Mouse (Mus musculus) limb, embryonic 13.5 days (tissue): ENCODE data around the gene Map3k20. TPM values are rescaled to one million over a fixed set of nuclear protein-coding genes. Genes with fewer than 3 reads are reported as not detected.

ENCODE experiments used
- ATAC-seq: fragments of 200-750 bp; cut with Nextera tagmentation; 2 replicates; pipeline ENCODE4 v1.8.0; 2017; ENCODE audit warnings: low read depth, moderate number of reproducible peaks, moderate TSS enrichment; ENCODE audit not compliant: low FRiP score
- H3K27ac ChIP-seq: fragments of 300-500 bp; sonication (generic); 2 replicates; pipeline ENCODE4 v1.5.1; 2015; ENCODE audit warnings: inconsistent platforms, mild to moderate bottlenecking, moderate library complexity
- H3K27me3 ChIP-seq: fragments of 300-500 bp; sonication (generic); 2 replicates; pipeline ENCODE4 v1.6.1; 2015; ENCODE audit warnings: mild to moderate bottlenecking, inconsistent platforms
- H3K36me3 ChIP-seq: fragments of 300-500 bp; sonication (generic); 2 replicates; pipeline ENCODE4 v1.6.1; 2015; ENCODE audit warnings: inconsistent platforms, mild to moderate bottlenecking, moderate library complexity
- H3K4me1 ChIP-seq: fragments of 300-500 bp; sonication (generic); 2 replicates; pipeline ENCODE4 v1.6.1; 2015; ENCODE audit warnings: inconsistent platforms
- H3K4me2 ChIP-seq: fragments of 300-500 bp; sonication (generic); replicated peaks from 2 replicates; pipeline ENCODE4 v1.6.1; 2015; ENCODE audit warnings: inconsistent platforms, mild to moderate bottlenecking, moderate library complexity
- H3K4me3 ChIP-seq: fragments of 300-500 bp; sonication (generic); 2 replicates; pipeline ENCODE4 v1.5.1; 2015; ENCODE audit warnings: moderate library complexity, mild to moderate bottlenecking, inconsistent platforms
- H3K9ac ChIP-seq: fragments of 300-500 bp; sonication (generic); 2 replicates; pipeline ENCODE4 v1.6.1; 2015; ENCODE audit warnings: mild to moderate bottlenecking, inconsistent platforms
- H3K9me3 ChIP-seq: fragments of 300-500 bp; sonication (generic); 2 replicates; pipeline ENCODE4 v1.6.1; 2016; ENCODE audit warnings: inconsistent platforms
- WGBS: fragments of 180-500 bp; shearing (Covaris S2); methylation state at CpG from one replicate; pipeline ENCODE4 v1.1.7; 2015; 5-methylcytosine and 5-hydroxymethylcytosine counted together
- polyA plus RNA-seq: library from polyadenylated mRNA; unstranded; fragments of >200 nt; fragmentation: Nextera tagmentation; extraction: Ambion mirVana; gene quantifications from 2 replicates; pipeline ENCODE4 v1.2.1, GENCODE M21; 2015

Gene Map3k20
- polyA plus RNA-seq, 1 experiment from 2014 or later, result 15.5 TPM

DNA sequence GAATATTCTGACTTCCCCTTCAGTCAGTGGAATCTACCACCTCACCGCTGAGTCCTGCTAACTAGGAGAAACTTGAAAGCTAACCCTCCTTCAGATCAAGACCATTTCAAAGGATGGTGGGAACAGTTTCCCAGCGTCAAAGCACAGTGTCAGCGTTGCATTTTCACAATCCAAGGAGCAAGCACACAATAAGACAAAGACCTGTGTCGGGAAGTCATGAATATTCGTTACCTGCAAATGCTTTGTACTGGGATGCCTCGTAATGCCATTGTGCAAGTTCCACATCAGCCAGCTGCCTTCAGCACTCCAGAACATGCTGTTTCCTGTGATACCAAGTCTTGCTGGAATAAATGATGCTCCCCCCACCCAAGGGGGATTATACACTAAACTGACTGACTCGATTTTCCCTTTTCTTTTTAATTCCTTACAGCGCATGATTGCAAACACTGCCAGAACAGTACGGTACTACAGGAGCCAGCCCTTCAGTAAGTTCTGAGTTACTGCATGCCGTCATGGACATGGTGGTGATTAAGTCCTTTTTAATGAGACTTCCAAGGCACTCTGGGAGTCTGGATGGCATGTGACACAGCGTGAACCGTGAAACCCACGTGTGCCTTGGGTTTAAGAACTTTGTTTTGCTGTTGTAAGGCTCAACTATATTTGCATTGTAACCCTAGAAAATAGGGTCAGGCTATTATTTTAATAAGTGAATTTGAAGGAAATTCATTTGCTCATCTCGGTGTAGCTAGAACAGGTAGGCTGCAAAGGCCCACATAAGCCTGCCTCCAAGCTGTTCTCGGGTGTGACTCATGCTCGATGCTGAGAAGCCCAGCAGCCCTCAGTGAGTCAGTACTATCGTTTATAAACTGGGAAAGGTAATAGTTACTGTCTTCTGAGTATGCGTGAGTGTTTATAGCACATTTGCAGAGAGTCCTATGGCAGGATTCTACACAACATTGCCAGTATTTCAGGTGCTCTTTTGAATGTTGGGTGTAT, 32.6 kb upstream of the Map3k20 start:
- Histone ChIP-seq H3K4me3 (no peak overlapping the region), H3K4me1 (peaks cover 37% of the 10 kb centered on the region), H3K4me2 (no peak overlapping the region), H3K36me3 (no peaks in the 10 kb centered on the region), H3K9ac (no peak overlapping the region), H3K27ac (no peak overlapping the region), H3K27me3 (no peaks in the 10 kb centered on the region), H3K9me3 (no peaks in the 10 kb centered on the region)
- peak; percentile 19; the same call in 1 of the 2 replicates for ATAC-seq
- WGBS, result 43% methylated on average over 18 of the region's 18 CpGs

DNA sequence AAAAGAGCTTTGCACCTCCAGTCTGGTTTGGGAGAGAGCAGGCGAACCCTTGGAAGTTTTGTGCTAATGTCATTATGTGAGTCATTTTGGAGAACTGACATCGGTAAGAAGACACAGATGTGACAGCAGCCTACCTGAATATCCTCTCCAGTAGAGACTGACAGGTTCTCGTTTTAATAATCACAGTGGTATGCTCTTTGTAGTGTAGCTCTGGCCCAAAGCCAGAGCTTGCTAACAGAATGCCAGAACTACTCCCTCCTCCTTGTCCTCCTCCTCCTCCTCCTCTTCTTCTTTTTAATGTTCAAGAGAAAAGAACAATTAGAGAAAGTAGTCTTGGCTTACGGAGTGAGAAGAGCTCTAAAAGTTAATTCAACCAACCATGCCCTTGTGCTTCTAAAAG, 31.6 kb upstream of the Map3k20 start:
- H3K4me2 ChIP-seq, result peak overlapping the region; percentile 52; the same call in 1 of the 2 replicates
- H3K27me3 ChIP-seq, result no peaks in the 10 kb centered on the region
- no peak overlapping the region for H3K4me3 ChIP-seq
- WGBS, result 64% methylated on average over 4 of the region's 4 CpGs
- ATAC-seq, result no peak
- H3K9me3 ChIP-seq, result no peaks in the 10 kb centered on the region
- no peak overlapping the region for H3K27ac ChIP-seq
- H3K4me1 ChIP-seq, result peaks cover 36% of the 10 kb centered on the region
- H3K36me3 ChIP-seq, result no peaks in the 10 kb centered on the region
- no peak overlapping the region for H3K9ac ChIP-seq

DNA sequence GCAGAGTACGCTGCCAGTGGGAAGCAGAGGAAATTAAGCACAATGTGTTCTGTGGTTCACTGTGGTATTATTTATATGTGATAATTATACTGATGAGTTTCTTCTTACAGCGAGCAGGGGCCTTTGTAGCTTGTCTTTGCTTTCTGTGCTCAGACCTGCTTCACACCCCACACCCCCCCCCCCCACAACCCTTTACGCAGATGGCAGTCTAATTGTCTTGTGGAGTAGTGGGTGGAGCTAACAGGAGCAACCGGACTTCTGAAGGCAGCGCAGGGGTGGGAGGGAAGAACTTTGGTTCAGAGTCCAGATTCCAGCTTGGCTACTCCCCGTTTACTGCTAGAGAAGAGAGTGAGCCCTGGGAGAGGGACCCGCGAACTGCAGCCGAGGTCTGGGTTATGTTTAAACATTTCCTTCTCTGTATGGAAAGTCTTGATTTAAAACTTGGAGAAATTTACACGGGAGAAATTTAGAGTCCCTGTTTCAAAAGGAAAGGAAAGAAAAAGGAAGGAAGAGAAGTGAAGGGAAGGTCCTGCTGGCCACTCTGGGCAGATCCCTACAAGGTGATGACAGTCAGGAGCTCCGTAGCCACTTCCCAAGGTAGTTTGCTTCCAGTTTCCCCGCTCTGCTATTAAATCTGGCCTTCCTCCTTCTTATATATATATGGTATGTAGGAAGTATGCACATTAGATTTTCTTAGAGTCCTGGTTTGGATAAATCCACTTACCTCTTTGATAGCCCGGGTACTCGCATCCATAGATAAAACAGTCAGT, 30.4 kb upstream of the Map3k20 start:
- peak overlapping the region; percentile 13; the same call in 1 of the 2 replicates for H3K4me3 ChIP-seq
- H3K36me3 ChIP-seq, result no peaks in the 10 kb centered on the region
- H3K27ac ChIP-seq, result no peak overlapping the region
- no peaks in the 10 kb centered on the region for H3K9me3 ChIP-seq
- H3K4me1 ChIP-seq, result peaks cover 29% of the 10 kb centered on the region
- H3K9ac ChIP-seq, result peak overlapping the region; percentile 45; the same call in 1 of the 2 replicates
- H3K4me2 ChIP-seq, result peak overlapping the region; percentile 52
- WGBS, result 22% methylated on average over 14 of the region's 14 CpGs
- no peaks in the 10 kb centered on the region for H3K27me3 ChIP-seq
- ATAC-seq, result peak; percentile 24; the same call in 1 of the 2 replicates

DNA sequence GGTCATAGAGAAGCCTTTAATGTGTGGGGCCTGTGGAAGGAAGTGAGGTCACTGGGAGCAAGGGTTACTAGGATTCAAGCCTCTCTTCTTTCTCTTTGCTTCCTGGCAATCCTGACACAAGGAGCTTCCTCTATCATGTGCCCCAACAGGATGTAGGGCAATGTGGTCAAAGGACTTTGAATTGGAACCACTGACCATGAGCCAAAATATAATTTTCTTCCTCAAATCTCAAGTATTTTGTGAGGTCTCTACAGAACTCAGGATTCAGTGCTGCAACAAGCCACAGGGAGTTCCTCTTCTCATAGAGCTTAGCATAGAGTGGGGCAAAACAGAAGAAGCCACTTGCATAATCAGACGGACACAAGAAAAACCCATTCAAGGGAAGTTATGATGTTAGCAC, 24.7 kb upstream of the Map3k20 start:
- Histone ChIP-seq H3K9me3 (no peaks in the 10 kb centered on the region), H3K9ac (no peak overlapping the region), H3K4me2 (no peak overlapping the region), H3K4me1 (no peaks in the 10 kb centered on the region), H3K36me3 (no peaks in the 10 kb centered on the region), H3K27ac (no peak overlapping the region), H3K27me3 (no peaks in the 10 kb centered on the region), H3K4me3 (no peak overlapping the region)
- no peak for ATAC-seq
- WGBS, result 89% methylated on average over 1 of the region's 1 CpGs

DNA sequence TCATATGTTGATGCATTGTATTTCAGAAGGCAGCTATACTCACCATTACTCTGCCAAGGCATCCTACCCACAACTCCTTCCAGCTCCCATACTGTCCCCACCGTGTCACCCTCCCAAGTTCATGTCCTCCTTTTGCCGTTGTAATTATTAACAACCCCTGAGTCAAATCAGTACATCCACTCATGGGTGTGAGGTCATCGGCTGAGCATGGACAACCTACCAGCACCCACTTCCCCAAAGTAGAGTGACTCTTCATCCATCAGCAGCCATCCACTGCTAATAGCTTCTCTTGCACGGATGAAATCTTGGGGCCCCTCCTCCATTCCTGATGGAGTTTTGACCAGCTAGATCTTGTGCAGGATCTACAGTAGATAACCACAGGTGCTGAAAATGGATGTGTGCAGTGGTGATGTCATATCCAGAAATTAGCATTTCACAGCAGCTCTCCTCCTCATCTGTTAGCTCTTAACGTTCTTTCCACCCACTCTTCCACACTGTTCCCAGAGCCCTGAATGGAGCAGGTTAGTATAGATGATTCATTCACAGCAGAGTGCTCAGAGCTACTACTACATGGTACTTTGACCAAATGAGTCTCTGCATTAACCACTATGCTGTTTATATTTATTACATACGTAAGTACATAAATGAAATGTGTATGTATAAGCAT, 22.5 kb upstream of the Map3k20 start:
- no peak overlapping the region for H3K4me2 ChIP-seq

DNA sequence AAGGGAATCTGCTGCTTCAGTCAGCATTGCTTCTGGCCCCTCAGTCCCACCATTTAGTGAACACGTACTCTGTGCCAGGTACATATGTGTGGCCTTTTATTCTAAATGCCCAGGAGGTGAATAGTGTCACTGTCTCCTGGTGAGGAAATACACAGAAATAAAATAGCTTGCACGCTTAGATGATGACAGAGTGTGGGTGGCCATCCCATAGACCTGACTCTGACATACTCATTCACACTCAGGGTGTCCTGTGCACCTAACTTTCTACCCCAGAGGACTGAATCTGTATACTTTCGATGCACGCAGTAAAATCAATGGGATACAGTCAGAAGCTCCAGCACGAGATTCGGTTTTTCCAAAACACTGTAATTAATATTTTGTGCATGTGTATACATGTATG, 18.0 kb upstream of the Map3k20 start:
- no peaks in the 10 kb centered on the region for H3K27me3 ChIP-seq
- H3K9ac ChIP-seq, result no peak overlapping the region
- H3K4me3 ChIP-seq, result no peak overlapping the region
- H3K4me2 ChIP-seq, result no peak overlapping the region
- no peaks in the 10 kb centered on the region for H3K4me1 ChIP-seq
- no peaks in the 10 kb centered on the region for H3K36me3 ChIP-seq
- no peaks in the 10 kb centered on the region; the same call in 1 of the 2 replicates for H3K9me3 ChIP-seq
- 86% methylated on average over 6 of the region's 6 CpGs for WGBS
- ATAC-seq, result no peak
- H3K27ac ChIP-seq, result no peak overlapping the region

More for the DNA sequence above, 22.5 kb upstream of the Map3k20 start:
- Histone ChIP-seq H3K4me1 (no peaks in the 10 kb centered on the region), H3K9ac (no peak overlapping the region), H3K27ac (no peak overlapping the region), H3K36me3 (no peaks in the 10 kb centered on the region), H3K4me3 (no peak overlapping the region), H3K9me3 (no peaks in the 10 kb centered on the region; the same call in 1 of the 2 replicates), H3K27me3 (no peaks in the 10 kb centered on the region)
- 86% methylated on average over 6 of the region's 6 CpGs for WGBS
- ATAC-seq, result no peak

DNA sequence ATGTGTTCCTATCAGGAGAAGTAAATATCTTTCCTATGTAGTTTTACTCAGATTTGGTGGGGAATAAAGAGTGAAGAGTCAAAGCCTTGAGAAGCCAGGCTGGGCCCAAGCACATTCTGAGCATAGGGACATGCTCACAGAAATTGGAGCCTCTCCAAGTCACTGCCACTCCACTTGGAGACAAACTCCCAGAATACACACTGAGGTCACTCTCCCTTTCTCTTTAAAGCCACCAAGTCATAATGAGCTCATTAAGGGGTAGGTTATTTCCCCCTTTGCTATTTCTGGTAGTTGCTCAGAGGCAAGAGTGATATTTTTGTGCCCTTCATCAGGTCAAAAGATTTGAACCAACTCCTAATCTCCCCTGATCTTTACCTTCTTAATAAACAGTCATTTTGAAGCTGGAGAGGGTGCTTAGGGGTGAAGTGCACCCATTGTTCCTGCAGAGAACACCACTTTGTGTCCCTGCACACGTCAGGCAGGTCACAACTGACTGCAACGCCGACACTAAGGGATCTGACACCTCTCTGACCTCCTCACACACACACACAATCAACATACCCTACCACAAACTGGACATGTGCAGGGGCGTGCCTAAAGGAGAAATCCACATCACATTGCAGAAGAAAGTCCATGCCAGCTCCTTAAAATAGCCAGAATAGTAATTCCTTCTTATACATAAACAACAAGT, 15.6 kb upstream of the Map3k20 start:
- H3K27ac ChIP-seq, result no peak overlapping the region
- H3K27me3 ChIP-seq, result no peaks in the 10 kb centered on the region
- H3K4me3 ChIP-seq, result no peak overlapping the region
- no peaks in the 10 kb centered on the region for H3K4me1 ChIP-seq
- H3K9ac ChIP-seq, result no peak overlapping the region
- no peak for ATAC-seq
- no peak overlapping the region for H3K4me2 ChIP-seq
- WGBS, result 74% methylated on average over 4 of the region's 4 CpGs
- H3K36me3 ChIP-seq, result no peaks in the 10 kb centered on the region
- no peaks in the 10 kb centered on the region; the same call in 1 of the 2 replicates for H3K9me3 ChIP-seq

DNA sequence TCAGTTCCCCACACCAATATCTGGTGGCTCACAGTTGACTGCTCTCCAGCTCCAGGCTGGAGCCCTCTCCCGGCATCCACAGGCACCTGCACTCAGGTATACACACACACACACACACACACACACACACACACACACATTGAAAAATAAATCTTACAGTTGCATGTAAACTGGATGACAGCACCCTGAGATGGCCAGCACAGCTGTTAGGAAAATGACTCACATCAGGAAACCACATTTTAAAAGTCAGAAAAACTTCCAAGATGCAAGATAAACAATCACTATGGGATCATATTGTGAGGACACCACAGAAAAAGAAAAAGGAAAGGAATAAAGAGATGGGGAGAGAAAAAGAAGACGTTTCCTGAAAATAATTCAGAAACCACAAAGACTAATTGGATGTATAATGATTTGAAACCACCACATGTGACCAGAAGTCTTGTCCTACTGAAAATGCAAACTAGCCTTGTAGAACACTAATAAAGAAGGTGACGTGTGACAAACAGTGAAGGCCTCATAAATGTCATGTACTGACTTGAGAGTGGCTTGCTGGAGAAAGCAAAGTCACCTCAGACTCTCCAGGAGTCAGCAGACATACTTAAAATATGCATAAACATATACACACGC, 7.1 kb upstream of the Map3k20 start:
- Histone ChIP-seq H3K27me3 (no peaks in the 10 kb centered on the region), H3K36me3 (no peaks in the 10 kb centered on the region), H3K4me2 (no peak overlapping the region), H3K9me3 (no peaks in the 10 kb centered on the region), H3K4me3 (no peak overlapping the region), H3K9ac (no peak overlapping the region), H3K27ac (no peak overlapping the region), H3K4me1 (no peaks in the 10 kb centered on the region)
- 49% methylated on average over 4 of the region's 4 CpGs for WGBS
- no peak for ATAC-seq

DNA sequence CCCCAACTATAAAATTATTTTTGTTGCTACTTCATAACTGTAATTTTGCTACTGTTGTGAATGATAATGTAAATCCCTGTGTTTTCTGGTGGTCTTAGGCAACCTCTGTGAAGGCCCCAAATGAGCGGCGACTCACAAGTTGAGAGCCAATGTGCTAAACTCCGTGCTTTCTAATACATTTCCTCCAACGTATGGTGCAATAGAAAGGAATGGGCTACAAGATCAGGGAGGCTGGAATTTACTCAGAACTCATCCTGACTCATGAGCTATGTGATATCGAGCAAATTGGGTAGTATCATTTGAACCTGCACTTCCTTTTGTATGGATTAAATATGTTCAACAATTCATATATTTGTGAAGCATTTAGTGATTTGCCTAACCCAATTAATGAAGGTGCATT, 4.9 kb upstream of the Map3k20 start:
- WGBS, result 89% methylated on average over 5 of the region's 5 CpGs
- no peaks in the 10 kb centered on the region for H3K4me1 ChIP-seq
- H3K4me2 ChIP-seq, result no peak overlapping the region
- H3K9me3 ChIP-seq, result no peaks in the 10 kb centered on the region
- no peak overlapping the region for H3K27ac ChIP-seq
- no peaks in the 10 kb centered on the region; the same call in 1 of the 2 replicates for H3K27me3 ChIP-seq
- H3K4me3 ChIP-seq, result no peak overlapping the region
- H3K9ac ChIP-seq, result no peak overlapping the region
- no peaks in the 10 kb centered on the region for H3K36me3 ChIP-seq
- ATAC-seq, result no peak

DNA sequence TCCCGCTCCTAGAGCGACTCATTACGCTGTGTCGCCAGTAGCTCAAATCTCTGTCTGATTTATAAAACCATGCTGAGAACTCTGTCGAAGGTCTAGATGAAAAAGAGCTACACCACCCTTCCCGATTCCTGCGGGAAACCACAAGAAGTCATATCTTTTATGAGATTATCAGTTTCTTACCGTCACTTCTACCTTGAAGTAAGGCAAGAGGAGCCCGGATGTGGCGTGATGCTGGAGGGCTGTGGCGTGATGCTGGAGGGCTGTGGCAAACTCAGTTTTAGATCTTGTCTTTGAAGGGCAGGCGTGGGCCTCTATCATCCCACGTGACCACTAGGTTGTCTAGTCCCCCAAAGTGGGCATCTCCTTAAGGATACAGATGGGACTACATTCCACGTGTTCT, 3.5 kb upstream of the Map3k20 start:
- no peaks in the 10 kb centered on the region for H3K9me3 ChIP-seq
- 92% methylated on average over 14 of the region's 14 CpGs for WGBS
- H3K36me3 ChIP-seq, result no peaks in the 10 kb centered on the region
- no peaks in the 10 kb centered on the region for H3K4me1 ChIP-seq
- H3K9ac ChIP-seq, result no peak overlapping the region
- no peak overlapping the region for H3K4me3 ChIP-seq
- H3K27ac ChIP-seq, result no peak overlapping the region
- no peak for ATAC-seq
- no peaks in the 10 kb centered on the region; the same call in 1 of the 2 replicates for H3K27me3 ChIP-seq
- H3K4me2 ChIP-seq, result no peak overlapping the region

DNA sequence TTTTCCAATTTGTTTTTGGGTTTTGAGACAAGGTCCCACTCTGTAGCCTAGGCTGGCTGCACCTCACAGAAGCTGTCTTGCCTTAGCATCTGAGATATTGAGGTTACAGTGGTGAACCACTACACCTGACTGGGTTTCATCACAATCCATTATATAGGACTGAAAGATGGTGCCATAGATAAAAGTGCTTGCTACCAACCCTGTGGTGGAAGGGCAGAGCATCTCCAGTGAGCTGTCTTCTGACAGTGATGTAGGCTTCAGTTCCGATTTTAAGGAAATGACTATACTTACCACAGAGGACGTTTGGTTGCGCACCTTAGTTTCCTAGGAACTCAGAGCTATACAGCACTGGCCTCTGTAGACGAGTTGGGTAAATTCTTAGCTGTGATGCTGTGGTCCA, 2.7 kb upstream of the Map3k20 start:
- WGBS, result 79% methylated on average over 4 of the region's 4 CpGs
- Histone ChIP-seq H3K4me3 (no peak overlapping the region), H3K9me3 (no peaks in the 10 kb centered on the region), H3K27ac (no peak overlapping the region), H3K27me3 (no peaks in the 10 kb centered on the region; the same call in 1 of the 2 replicates), H3K4me1 (peaks cover 7% of the 10 kb centered on the region), H3K9ac (no peak overlapping the region), H3K36me3 (no peaks in the 10 kb centered on the region), H3K4me2 (no peak overlapping the region)
- no peak for ATAC-seq
